Mouse (Mus musculus) urinary bladder, postnatal 10 days (tissue): ENCODE data around the gene P2rx6.
"Not testable (repeated sequence)": the region's sequence is repeated elsewhere in the genome, so short reads cannot be mapped to it uniquely, and the experiment has no call there.

Source experiments
- DNase-seq: peaks from one replicate; pipeline ENCODE4 v3.0.0; 2022; ENCODE audit warnings: low spot score

P2rx6 gene

DNA sequence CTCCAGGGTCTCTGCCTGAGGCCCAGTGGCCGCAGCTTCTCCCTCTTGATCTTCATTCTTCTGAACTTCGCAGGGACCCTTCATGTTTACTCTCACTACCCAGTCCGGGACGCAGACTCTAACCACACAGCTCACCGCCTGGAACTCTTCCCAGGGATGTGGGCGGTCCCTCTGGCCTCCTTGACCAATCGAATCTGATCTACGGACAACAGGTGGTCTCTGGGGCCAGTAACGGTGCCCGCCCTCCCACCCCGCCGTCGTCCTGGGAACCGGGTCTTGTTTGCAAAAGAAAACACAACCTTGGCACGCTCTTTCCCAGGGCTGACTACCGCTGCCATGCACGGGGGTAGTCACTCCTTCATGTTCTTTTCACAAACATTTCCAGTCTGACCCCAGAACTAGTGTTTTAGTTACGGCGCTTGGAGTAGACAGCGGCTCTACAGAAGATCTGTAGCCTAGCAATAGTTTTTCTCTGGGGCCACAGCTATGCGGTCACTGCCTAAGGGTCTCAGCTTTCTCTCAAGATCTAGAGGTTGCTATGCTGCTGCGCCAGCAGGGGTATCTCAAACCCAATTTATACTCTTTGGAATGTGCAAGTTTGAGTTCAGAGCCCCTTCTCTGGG lies 446 bp upstream of the P2rx6 start, which contains the start of gene Lrrc74b:
TSS of gene Lrrc74b (minus strand) at position 120 of the 623 bp plus-strand sequence.
- no peak for DNase-seq

DNA sequence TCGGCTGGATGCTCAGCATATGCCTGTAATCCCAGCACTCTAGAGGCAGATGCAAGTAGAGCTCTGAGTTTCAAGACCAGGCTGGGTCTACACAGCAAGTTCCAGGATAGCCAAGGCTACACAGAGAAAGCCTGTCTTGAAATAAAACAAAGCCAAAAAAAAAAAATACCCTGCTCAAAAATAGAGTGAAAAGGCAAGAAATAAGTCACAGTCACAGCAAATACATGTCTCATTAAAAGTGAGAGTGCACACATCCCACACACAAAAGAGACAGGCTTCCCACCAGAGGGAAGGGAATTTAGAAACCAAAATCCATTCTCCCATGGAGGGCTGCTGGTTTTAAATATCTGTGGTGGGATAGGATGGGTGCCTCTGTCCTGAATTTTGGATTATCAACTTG lies 1.9 kb downstream of the P2rx6 start:
- no peak for DNase-seq

DNA sequence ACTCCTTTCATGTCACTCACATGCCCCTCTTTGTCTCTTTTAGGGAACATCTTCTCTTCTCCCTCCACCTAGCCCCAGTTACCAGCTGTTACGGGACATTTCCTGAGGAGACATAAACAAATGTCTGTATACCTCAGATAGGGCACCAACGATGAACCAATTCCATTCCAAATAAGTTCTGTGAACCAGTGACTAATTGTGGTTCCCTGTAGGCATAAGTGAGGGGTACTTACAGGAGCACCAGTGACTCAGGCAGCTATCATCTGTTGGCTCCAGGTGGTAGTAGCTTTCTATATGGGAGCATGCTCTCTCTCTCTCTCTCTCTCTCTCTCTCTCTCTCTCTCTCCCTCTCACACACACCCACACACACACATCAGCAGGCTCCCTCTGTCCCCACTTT lies 2.5 kb downstream of the P2rx6 start:
- no peak for DNase-seq

DNA sequence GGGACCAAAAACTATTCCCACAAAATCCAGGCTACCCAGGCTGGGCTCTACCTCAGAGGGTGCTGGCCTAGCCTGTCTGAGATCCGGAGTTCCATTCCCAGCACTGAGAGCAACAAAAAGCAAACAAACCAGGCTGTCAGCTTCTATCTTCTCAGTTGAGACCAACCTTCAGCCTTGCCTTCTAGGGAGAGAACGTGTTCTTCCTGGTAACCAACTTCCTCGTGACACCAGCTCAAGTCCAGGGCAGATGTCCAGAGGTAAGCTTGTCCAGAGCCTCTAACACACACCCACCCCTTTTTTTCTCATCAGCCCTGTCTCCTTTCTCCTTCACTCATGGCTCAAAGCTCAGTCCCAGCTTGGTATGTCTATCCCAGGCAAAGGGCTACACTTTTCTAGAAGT lies 3.1 kb downstream of the P2rx6 start:
- DNase-seq = no peak

DNA sequence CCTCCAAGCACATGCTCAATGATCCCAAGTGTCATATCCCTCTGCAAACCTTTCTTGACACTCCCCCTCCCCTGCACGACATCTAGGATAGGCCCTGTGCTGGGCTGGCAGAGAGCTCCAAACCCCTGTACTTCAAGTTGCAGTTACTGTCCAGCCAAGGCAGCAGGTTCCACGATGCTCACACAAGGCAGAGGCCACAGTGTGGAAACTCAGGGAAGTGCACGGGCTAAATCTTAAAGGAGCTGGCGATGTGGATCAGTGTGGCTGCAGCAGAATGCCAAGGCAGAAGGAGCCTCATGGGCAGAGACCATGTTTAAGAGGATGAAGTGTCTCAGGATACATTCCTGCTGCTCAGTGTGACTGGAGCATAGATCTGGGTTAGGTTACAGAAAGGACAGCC lies 4.5 kb downstream of the P2rx6 start:
- DNase-seq = no peak

DNA sequence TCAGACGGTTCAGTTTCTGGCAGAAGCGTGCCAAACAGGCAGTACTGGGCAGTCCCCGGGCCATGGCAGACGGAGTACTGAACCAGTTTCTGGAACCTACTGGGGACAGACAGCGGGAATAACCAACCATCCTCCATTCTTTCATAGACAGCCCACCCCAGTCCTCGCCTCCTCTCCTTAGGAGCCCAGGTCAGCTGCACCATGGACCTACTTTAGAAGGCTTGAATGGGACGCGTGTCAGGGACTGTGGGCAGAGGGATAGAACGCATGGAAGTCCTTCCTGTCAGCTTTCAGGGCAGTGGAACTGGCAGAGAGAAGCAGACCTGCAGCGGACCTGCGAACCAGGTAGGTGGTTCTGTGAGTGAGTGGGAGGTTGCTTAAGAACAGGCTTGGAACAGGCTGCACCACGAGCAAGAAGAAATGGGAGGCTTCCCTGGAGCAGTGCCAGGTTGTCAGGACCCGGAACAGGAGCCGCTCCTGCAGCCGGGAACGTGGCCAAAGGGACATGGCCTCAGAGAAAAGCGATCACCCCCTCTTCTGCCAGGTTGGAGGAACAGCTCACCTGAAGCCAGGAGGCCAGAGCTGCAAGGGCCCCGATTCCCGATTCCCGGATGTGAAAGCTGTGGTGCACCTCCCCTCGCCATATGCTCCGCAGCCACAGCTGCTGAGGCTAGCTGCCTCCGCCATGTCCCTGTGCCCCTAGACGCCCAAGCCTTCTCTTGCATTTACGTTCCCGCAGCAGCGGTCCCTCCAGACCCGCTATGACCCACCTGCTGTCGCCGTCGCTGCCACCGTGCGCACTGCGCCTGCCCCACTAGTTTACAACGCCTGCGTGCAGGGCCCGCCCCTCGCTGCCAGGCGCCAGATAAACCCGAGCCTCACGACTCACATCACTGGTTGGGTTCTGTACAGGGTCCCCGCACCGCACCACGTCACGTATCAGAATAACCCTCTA lies 14.5 kb downstream of the P2rx6 start:
- DNase-seq = no peak

DNA sequence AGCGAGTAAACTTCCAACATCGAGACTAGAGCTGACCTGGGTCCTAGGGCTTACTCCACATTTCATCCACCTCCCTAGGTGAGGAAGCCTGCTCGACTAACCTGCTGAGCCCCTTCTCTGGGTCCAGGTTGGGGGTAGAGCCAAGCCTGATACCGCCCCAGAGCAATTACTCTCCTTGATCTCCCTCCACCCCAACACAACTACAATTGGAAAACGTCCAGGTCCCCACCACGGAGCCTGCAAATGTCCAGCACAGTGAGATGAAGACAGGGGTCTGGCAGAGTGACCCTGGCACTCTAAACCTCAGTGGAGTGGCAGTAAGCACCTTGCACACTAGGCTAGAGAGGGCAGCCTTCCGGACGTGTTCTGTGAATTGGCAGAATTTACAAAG lies 15.1 kb downstream of the P2rx6 start:
- no peak for DNase-seq

DNA sequence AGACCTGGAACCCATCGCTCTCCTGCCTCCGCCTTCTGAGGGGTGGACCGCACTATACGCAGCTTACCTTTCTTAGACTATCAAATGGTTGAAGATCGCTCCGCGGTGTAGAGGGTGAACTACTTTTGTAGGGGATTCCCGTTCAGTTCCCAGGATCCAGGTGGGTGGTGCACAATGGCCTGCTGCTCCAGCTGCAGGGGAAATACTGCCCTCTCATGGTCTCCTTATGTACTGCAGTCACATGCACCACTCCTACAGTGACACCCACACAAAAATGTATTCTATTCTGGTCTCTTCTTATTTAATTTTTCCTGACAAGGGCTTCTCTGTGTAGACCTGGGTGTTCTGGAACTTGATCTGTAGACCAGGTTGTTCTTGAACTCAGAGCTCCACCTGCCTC lies 21.4 kb downstream of the P2rx6 start, which contains the start of gene Slc7a4:
TSS of gene Slc7a4 (minus strand) at position 151 of the 400 bp plus-strand sequence.
- no peak for DNase-seq

DNA sequence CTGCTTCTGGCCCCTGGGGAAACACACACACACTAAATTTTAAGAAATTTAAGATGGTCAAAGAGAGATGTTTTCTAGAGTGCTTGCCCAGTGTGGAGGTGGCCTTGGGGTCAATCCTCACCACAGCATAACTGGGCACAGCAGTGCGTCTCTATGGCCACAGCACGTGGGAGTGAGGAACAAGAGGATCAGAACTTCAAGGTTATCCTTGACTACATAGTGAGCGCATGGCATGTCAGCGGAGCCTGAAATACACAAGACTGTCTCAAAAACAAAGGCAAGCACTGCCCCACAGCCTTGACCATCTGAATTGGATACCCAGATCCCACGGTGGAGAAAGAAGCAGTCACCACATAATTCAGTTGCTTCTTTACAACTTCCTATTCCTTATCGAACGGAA lies 22.9 kb downstream of the P2rx6 start:
- DNase-seq = no peak

DNA sequence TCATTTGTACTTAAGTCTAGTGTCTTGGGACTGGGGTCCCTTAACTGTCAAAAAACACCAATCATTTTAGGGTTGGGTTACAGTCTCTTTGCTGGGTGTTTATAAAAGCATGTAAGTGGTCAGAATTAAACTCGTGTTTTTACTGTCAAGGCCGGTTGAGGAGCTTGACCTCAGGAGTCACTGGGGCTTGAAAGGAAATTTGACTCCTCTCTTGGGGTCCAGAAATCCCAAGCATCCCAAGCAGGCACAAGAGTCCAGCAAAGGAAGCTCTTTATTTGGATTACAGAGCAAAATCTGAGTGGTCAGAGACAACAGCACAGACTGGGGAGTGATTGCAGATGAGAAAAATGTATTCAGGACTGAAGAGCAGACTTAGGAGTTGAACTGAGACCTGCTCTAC lies 29.0 kb downstream of the P2rx6 start:
- no peak for DNase-seq

DNA sequence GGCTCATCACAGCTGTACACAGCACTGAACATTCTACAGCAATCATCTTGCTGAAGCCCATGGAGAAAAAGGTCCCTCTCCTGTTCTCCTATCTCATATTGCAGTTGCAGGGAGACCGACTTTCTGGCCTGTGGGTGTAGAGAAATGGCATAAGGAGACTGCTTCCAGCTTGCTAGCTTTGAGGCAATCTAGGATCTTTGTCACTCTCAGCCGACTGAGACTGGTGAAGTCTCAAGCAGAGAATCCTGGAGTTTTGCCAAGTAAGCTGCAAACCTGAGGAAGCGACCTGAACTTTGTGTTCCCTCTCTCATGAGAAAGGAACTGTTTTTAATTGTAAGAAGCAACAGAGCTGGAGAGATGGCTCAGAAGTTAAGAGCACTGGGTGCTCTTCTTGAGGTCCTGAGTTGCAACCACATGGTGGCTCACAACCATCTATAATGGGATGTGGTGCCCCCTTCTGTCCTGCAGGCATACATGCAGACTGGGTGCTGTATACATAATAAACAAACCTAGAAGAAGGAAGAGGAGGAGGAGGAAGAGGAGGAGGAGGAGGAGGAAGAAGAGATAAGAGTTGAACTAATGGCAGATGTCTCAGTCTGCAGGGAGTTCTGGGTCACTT lies 39.4 kb downstream of the P2rx6 start:
- no peak for DNase-seq

DNA sequence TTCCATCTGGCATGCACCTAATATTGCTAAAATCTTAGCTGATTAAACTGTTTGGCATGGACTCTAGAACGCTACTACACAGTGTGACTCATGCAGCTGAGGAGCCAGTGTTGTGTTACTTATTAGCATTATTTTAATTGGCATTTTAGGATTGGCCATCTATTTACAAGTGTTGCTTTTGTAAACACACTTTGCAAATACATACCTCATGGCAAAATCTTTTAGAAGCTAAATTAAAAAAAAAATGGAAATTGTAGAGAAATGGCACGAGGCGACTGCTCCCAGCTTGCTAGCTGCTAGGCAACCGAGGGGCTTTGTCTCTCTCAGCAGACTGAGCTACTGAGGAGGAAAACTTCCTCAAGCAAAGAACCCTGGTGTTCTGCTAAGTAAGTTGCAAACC lies 43.3 kb downstream of the P2rx6 start:
- DNase-seq = no peak

DNA sequence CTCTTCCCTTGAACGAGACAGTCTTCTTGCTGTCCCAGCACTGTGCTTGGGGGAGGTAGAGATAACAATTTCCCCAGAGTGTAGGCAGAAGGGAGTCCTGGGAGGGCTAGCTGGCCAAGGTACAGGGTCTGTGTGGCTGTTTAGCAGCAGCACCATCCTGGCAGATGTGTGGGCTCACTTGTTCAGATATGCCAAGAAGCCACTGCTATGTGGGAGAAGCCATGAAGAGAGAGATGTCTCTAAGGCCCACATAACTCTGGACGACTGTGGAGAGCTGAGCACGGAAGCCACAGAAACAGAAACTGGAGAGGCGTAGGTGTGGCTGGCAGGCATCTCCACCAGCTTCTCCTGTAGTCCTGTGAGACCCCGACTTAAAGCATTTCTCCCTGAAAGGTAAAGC lies 44.0 kb downstream of the P2rx6 start:
- DNase-seq = no peak

DNA sequence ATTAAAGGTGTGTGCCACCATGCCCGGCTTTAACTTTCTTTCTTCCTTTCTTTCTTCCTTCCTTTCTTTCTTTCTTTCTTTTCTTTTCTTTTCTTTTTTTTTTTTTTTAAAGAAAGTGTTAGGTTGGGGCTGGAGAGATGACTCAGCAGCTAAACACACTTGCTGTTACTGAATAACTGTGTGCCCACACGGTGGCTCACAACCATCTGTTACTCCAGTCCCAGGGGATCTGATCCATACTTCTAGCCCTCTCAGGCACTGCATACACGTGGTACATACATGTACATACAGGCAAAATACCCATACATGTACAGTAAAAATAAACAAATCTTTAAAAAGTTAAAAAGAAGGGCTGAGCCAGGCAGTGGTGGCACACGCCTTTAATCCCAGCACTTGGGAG lies 49.7 kb downstream of the P2rx6 start:
- DNase-seq = no peak

DNA sequence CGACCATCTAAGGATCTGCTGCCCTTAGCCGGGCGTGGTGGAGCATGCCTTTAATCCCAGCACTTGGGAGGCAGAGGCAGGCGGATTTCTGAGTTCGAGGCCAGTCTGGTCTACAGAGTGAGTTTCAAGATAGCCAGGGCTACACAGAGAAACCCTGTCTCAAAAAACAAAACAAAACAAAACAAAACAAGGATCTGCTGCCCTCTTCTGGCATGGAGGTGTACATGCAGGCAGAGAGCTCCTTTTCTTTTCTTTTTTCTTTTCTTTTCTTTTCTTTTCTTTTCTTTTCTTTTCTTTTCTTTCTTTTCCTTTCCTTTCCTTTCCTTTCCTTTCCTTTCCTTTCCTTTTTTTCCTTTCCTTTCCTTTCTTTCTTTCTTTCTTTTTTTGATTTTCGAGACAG lies 53.1 kb downstream of the P2rx6 start:
- not testable (repeated sequence) for DNase-seq

DNA sequence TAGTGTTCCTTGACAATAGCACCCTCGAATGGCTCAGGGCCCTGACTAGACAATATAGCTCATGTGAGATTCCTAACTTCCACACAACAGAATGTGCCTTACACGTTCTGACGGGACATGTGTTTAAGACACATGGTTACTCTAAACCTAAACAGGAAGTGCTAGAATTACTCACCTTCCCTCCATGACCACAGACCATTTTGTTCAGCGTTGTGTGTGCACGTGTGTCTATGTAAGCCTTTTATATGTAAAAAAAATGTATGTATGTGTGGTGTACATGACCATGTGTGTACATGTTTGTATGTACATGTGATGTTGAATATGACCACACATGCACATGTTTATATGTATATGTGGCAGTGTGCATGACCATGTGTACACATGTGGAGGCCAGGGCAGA lies 54.5 kb downstream of the P2rx6 start:
- DNase-seq = no peak

DNA sequence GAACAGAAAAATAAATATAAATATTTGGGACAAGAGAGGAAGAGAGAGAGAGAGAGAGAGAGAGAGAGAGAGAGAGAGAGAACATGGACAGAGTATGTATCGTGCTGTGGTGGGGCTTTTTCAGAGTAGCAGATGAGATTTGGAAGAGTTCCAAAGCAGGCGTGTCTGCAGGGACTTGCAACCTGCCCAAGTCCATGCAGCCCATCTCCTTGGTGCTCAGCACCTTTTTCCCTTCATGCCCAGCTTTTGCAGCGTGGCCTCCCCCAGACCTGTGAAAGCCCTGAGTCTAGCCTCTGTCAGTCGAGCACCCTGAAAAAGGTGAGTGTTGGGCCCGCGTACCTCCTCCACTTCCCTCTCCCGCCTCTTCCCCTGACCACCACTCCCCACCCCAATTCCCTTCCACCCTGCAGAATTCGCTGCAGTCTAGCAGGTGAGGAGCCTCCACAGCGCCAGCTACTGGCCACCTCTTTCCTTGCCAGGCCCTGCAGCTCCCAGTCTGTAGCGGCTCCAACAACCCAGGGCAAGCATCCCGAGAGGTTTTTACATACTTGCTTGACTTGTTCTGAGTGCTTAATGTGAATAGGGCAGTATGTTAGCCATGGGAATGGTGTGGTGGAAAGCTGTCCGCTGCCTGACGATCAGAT lies 56.4 kb downstream of the P2rx6 start:
- no peak for DNase-seq

DNA sequence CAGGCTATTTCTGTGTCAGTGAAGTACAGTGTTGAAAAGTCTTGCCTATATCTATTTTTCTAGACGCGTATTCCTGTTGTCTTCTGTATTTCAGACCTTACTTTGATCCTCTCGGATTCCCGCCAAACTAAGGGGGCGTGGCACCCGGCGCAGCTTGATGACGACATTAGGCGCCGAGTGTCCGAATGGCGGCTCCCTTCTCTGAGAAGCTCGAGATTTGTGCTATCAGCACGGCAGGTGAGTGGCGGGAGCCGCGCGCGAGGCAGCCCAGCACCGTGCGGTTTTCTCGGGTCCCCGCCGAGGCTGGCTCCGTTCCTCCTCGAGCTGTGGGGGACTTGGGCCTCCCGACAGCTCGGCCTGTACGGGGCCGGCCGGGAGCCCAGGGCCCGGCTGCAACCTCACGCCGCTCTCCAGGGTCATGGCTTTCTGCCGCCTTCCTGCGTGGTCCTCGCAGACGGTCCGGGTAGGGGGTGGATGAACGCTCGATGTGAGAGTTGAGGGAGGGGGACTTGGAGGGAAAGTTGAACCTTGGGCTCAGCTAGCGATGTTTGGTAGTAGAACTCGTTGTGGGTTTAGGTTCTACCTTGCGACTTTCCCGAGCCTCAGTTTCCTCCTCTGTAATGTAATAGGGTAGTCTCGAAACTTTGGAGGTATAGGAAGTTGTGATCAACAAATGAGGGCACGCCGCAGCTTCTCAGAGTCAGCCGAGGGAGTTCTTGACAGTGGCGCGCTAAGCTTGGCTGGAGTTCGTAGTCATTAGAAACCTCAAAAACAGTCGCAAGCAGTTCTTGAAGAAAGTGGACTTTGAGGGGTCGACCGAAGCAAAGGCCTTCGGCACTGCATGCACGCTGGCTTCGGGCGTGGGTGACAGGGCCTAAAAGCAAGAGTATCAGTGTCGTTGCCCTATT lies 57.8 kb downstream of the P2rx6 start, which contains the start of gene Smpd4:
TSS of gene Smpd4 (plus strand) at position 157 of the 908 bp plus-strand sequence.
- peak; percentile 75 for DNase-seq

DNA sequence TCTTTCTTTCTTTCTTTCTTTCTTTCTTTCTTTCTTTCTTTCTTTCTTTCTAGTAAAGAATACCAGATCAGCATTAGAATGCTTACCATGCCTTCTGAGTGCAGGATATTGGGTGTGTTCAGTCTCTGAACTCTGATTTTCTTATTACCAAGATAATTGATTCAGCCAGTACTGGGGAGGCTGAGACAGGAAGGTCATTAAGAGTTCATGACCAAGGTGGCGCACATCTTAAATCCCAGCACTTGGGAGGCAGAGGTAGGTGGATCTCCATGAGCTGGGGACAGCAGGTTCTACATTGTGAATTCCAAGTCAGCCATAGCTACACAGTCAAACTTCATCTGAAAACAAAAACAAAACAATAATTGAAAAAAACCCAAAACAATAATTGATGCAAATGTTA lies 60.3 kb downstream of the P2rx6 start:
- no peak for DNase-seq

DNA sequence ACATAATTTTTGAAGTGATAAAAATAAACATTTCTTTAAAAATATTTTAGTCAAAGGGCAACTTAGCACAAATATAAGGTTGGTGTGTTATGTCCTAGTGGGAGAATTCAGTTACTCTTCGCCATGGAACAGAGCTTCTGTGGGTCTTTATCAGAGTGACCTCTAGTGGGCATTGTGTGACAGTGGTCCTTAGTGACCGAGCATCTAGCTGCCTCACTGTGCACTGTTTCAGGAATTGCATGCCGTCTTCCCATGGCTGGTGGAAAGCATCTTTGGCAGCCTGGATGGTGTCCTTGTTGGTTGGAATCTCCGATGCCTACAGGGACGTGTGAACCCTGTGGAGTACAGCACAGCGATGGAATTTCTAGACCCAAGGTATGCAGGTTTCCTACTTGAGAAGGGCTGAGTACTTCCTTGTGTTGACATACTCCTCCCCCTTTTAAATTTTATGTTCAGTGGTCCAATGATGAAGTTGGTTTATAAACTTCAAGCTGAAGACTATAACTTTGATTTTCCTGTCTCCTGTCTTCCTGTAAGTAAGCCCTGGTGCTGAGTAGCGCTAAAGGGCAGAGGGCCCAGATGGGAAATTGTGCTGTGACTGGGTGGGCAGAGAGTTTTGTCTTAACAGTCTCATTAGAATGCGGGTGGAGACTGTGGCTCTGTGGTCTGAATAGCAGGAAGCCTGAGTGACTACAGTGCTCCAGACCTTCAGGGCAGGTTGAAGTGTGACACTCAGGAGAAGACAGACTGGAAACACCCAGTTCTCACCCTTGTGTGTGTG lies 64.0 kb downstream of the P2rx6 start:
- no peak for DNase-seq

DNA sequence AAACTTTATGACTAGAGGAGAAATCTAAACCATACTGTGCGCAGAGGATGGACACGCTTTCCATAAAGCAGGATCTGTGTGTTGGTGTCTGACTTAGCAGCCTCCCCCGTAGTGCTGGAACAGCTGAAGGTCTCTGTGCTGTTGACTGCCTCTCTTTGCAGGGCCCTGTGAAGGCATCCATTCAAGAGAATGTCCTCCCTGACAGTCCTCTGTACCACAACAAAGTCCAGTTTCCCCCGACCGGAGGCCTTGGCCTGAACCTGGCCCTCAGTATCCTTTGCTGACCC lies 64.5 kb downstream of the P2rx6 start:
- DNase-seq = no peak
